Mouse (Mus musculus) ES-CJ7 (cell line): Measurements from ENCODE around the gene Rusc2.
A peak's percentile ranks its signal among the peaks of the same experiment; 100 is the strongest.

ENCODE experiments used
- DNase-seq: peaks from one replicate; pipeline ENCODE4 v3.0.0; 2011; ENCODE audit warnings: low read depth, low spot score

The Rusc2 gene

GRCm38 (mm10) chr4:43415221-43416070 lies 33.7 kb downstream of the Rusc2 start:
- DNase-seq: no peak

- DNase-seq: no peak
Measured at GRCm38 (mm10) chr4:43416071-43416490, 34.3 kb downstream of the Rusc2 start.

GRCm38 (mm10) chr4:43417269-43418062 lies 35.7 kb downstream of the Rusc2 start:
- no peak for DNase-seq

GRCm38 (mm10) chr4:43418450-43418849 lies 36.7 kb downstream of the Rusc2 start:
- no peak for DNase-seq

GRCm38 (mm10) chr4:43418973-43419656 lies 37.3 kb downstream of the Rusc2 start:
- DNase-seq: no peak

GRCm38 (mm10) chr4:43419801-43420281 lies 38.1 kb downstream of the Rusc2 start:
- no peak for DNase-seq

- DNase-seq: peak; percentile 76
Measured at GRCm38 (mm10) chr4:43420305-43420704, 38.5 kb downstream of the Rusc2 start.

GRCm38 (mm10) chr4:43421632-43422240 lies 40.0 kb downstream of the Rusc2 start:
- no peak for DNase-seq

GRCm38 (mm10) chr4:43423267-43423934 lies 41.6 kb downstream of the Rusc2 start:
- DNase-seq: no peak

GRCm38 (mm10) chr4:43424072-43424471 lies 42.3 kb downstream of the Rusc2 start:
- no peak for DNase-seq

- DNase-seq: no peak
Measured at GRCm38 (mm10) chr4:43425197-43425596, 43.4 kb downstream of the Rusc2 start.

GRCm38 (mm10) chr4:43425648-43426380 lies 44.0 kb downstream of the Rusc2 start:
- DNase-seq: no peak

- no peak for DNase-seq
Measured at GRCm38 (mm10) chr4:43426487-43426886, 44.7 kb downstream of the Rusc2 start.

- no peak for DNase-seq
Measured at GRCm38 (mm10) chr4:43427501-43428179, 45.9 kb downstream of the Rusc2 start.

GRCm38 (mm10) chr4:43428180-43428861 lies 46.5 kb downstream of the Rusc2 start:
- no peak for DNase-seq

GRCm38 (mm10) chr4:43428946-43429345 lies 47.2 kb downstream of the Rusc2 start, which contains the start of gene Fam166b:
Gene Fam166b, minus strand, starts transcription at chr4:43429134.
- no peak for DNase-seq

GRCm38 (mm10) chr4:43431690-43432089 lies 49.9 kb downstream of the Rusc2 start:
- peak; percentile 92 for DNase-seq

GRCm38 (mm10) chr4:43432832-43433231 lies 51.1 kb downstream of the Rusc2 start:
- DNase-seq: peak; percentile 50

GRCm38 (mm10) chr4:43441639-43442038 lies 59.9 kb downstream of the Rusc2 start, which contains the start of gene Tesk1:
Gene Tesk1, plus strand, starts transcription at chr4:43441939.
- DNase-seq: no peak
